Mouse (Mus musculus) liver, embryonic 16.5 days (tissue): ENCODE measurements around the gene Vmn1r217. TPM values are rescaled to one million over a fixed set of nuclear protein-coding genes. Genes with fewer than 3 reads are reported as not detected.

ENCODE experiments used
- ATAC-seq: fragments of 200-750 bp; cut with Nextera tagmentation; 2 replicates; pipeline ENCODE4 v1.8.0; 2017; ENCODE audit warnings: low read depth, mild to moderate bottlenecking, moderate number of reproducible peaks, moderate library complexity
- H3K27ac ChIP-seq: fragments of 300-500 bp; sonication (generic); 2 replicates; pipeline ENCODE4 v1.5.1; 2014; ENCODE audit warnings: mild to moderate bottlenecking, low read length
- H3K27me3 ChIP-seq: fragments of 300-500 bp; sonication (generic); 2 replicates; pipeline ENCODE4 v1.6.1; 2014; ENCODE audit warnings: low read depth, low read length, mixed read lengths; ENCODE audit not compliant: control insufficient read depth, insufficient read depth
- H3K36me3 ChIP-seq: fragments of 300-500 bp; sonication (generic); 2 replicates; pipeline ENCODE4 v1.6.1; 2014; ENCODE audit warnings: mild to moderate bottlenecking; ENCODE audit not compliant: control insufficient read depth, insufficient read depth
- H3K4me1 ChIP-seq: fragments of 300-500 bp; sonication (generic); 2 replicates; pipeline ENCODE4 v1.6.1; 2014; ENCODE audit warnings: low read depth, low read length, mixed read lengths; ENCODE audit not compliant: control insufficient read depth
- H3K4me2 ChIP-seq: fragments of 300-500 bp; sonication (generic); 2 replicates; pipeline ENCODE4 v1.6.1; 2014; ENCODE audit warnings: low read depth, low read length, mixed read lengths
- H3K4me3 ChIP-seq: fragments of 300-500 bp; sonication (generic); 2 replicates; pipeline ENCODE4 v1.5.1; 2014; ENCODE audit warnings: low read depth, mild to moderate bottlenecking, low read length
- H3K9ac ChIP-seq: fragments of 300-500 bp; sonication (generic); 2 replicates; pipeline ENCODE4 v1.6.1; 2014; ENCODE audit warnings: low read depth, low read length
- H3K9me3 ChIP-seq: fragments of 300-500 bp; sonication (generic); replicated peaks from 2 replicates; pipeline ENCODE4 v1.6.1; 2016; ENCODE audit warnings: low read length; ENCODE audit not compliant: control insufficient read depth
- WGBS: fragments of 180-500 bp; shearing (Covaris S2); extraction: QIAGEN DNeasy Blood & Tissue Kit; methylation state at CpG from one replicate; pipeline ENCODE4 v1.1.7; 2014; ENCODE audit not compliant: insufficient replicate concordance; 5-methylcytosine and 5-hydroxymethylcytosine counted together
- polyA plus RNA-seq: library from polyadenylated mRNA; unstranded; fragments of >200 nt; fragmentation: Nextera tagmentation; extraction: Ambion mirVana; gene quantifications from 2 replicates; pipeline ENCODE4 v1.2.1, GENCODE M21; 2015

Gene Vmn1r217
- polyA plus RNA-seq, 1 experiment from 2014 or later, result not detected

- H3K4me1 ChIP-seq, result no peaks in the 10 kb centered on the region
- 70% methylated on average over 2 of the region's 2 CpGs for WGBS
- H3K9me3 ChIP-seq, result no peaks in the 10 kb centered on the region
- no peak overlapping the region for H3K9ac ChIP-seq
- no peaks in the 10 kb centered on the region for H3K27me3 ChIP-seq
- H3K27ac ChIP-seq, result no peak overlapping the region
- no peaks in the 10 kb centered on the region for H3K36me3 ChIP-seq
- H3K4me3 ChIP-seq, result no peak overlapping the region
- no peak for ATAC-seq
- no peak overlapping the region for H3K4me2 ChIP-seq
Measured at GRCm38 (mm10) chr13:23069312-23069711, 48.7 kb downstream of the Vmn1r217 start.

GRCm38 (mm10) chr13:23067725-23068124, 50.3 kb downstream of the Vmn1r217 start, which contains the start of gene Vmn1r215:
TSS of gene Vmn1r215 (plus strand) at chr13:23068025.
- no peaks in the 10 kb centered on the region for H3K9me3 ChIP-seq

GRCm38 (mm10) chr13:23057778-23058177, 60.2 kb downstream of the Vmn1r217 start:
- no peak overlapping the region for H3K4me2 ChIP-seq
- H3K27me3 ChIP-seq, result no peaks in the 10 kb centered on the region
- no peaks in the 10 kb centered on the region for H3K4me1 ChIP-seq
- no peak overlapping the region for H3K4me3 ChIP-seq
- ATAC-seq, result no peak
- WGBS, result 20% methylated on average over 1 of the region's 1 CpGs
- H3K36me3 ChIP-seq, result no peaks in the 10 kb centered on the region
- no peak overlapping the region for H3K9ac ChIP-seq
- H3K27ac ChIP-seq, result no peak overlapping the region
- H3K9me3 ChIP-seq, result no peaks in the 10 kb centered on the region

More at GRCm38 (mm10) chr13:23067725-23068124, 50.3 kb downstream of the Vmn1r217 start, which contains the start of gene Vmn1r215:
- 45% methylated on average over 1 of the region's 1 CpGs for WGBS
- Histone ChIP-seq H3K27ac (no peak within 1 kb of the TSS), H3K4me1 (no peaks in the 10 kb centered on the region), H3K4me3 (no peak within 1 kb of the TSS), H3K4me2 (no peak within 1 kb of the TSS), H3K9ac (no peak within 1 kb of the TSS), H3K36me3 (no peaks in the 10 kb centered on the region), H3K27me3 (no peaks in the 10 kb centered on the region)
- no peak for ATAC-seq

Other genes with a start within 250 kb of the Vmn1r217 start
- gene Vmn1r212, start 234.0 kb downstream of the Vmn1r217 start, polyA plus RNA-seq, result not detected in 2 replicates
- gene Vmn1r213, start 110.6 kb downstream of the Vmn1r217 start, polyA plus RNA-seq, result not detected in 2 replicates
- gene Vmn1r214, start 87.8 kb downstream of the Vmn1r217 start, polyA plus RNA-seq, result not detected in 2 replicates
- gene Vmn1r215, start 50.2 kb downstream of the Vmn1r217 start, polyA plus RNA-seq, result not detected in 2 replicates
- not detected in 2 replicates for gene Vmn1r218, start 14.9 kb upstream of the Vmn1r217 start, polyA plus RNA-seq
- gene Vmn1r219, start 41.1 kb upstream of the Vmn1r217 start, polyA plus RNA-seq, result not detected in 2 replicates
- not detected in 2 replicates for gene Vmn1r220, start 69.7 kb upstream of the Vmn1r217 start, polyA plus RNA-seq
- not detected in 2 replicates for gene Vmn1r221, start 95.9 kb upstream of the Vmn1r217 start, polyA plus RNA-seq
- not detected in 2 replicates for gene Vmn1r222, start 117.7 kb upstream of the Vmn1r217 start, polyA plus RNA-seq
- gene Vmn1r223, start 128.9 kb upstream of the Vmn1r217 start, polyA plus RNA-seq, result not detected in 2 replicates